Mouse (Mus musculus): ENCODE results near the gene Adam8.

The Adam8 gene

DNA sequence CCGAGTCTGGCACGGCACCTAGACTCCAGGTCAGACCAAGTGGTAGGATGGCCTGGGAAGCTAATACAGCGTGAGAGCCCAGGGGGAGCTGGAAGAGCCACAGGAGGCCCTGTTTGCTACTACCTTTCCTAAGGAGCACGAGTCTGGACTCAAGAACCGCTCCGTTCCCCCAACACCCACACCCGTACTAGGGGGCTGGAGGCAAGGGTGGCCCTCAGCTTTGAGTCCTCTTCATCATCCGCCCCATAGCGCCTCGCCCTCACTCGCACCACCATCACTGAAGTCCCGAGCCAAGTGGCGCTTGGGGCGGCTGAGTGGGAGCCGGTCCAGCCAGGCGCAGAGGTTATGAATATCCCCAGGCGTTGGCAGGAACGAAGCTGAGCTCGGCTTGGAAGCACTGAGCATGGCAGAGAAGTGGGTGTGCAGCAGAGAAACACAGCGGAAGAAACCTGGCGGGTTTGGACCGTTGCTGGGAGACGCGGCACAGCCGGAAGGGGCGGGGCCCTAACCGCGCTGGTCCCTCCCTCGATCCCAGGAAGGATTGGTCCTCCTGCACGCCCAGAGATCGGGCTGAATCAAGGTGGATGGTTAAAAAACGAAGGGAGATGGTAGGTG, 14.0 kb downstream of the Adam8 start, which contains the start of gene 6430531B16Rik:
Gene 6430531B16Rik, minus strand, starts transcription at position 478 of the 615 bp plus-strand sequence.
- peak; percentile 87 for DNase-seq

DNA sequence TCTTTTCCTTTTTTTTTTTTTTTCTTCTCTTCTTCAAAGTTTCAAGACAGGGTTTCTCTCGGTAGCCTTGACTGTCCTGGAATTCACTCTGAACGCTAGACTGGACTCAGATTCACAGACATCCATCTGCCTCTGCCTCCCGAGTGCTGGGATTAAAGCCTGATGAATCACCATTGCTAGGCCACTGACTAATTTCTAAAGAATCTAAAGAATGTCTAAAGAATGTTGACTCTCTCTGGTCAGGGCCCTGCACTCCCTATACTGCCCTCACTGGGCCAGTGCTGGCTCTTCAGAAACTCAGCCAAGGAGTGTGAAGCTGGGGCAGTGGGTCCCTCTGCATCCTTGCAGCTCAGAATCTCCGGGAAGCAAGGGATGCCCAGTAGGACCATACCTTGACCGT, 16.9 kb downstream of the Adam8 start:
- DNase-seq: no peak

DNA sequence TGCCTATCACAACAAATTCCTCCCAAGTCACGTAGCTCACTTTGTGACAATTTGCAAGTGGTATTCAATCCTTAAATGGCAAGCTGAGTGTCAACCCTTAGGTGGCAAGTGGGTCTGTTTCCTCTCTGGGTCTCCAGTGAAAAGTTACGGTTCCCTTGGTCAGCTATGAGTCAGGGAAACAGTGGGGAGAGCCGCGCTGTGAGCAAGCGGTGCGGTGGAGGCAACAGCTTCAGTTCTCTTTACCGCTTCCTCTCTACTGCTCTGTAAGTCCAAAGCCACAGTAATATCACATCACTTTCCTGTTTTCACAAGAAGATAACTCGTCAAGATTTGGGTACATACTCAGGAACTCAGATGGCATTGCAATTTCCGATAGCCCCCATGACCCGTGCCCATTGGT, 18.1 kb downstream of the Adam8 start:
- no peak for DNase-seq

DNA sequence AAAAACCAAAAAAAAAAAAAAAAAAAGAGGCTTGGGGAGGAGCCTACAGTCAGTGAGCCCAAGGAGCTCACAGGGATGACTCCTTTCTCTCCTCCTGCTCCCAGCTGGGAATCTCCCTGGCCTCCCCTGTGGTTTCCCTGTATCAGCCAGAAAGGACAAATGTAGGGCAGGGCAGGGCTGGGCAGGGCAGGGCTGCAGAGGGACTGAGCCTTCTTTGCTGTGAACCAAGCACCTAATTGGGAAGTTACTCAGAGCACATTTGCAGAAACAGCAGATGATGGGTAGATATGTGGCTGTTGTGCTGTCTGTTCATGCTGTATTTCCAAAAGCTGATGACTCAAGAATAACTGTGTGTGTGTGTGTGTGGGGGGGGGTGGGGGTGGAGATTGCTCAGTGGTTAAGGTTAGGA, 19.4 kb downstream of the Adam8 start:
- no peak for DNase-seq

DNA sequence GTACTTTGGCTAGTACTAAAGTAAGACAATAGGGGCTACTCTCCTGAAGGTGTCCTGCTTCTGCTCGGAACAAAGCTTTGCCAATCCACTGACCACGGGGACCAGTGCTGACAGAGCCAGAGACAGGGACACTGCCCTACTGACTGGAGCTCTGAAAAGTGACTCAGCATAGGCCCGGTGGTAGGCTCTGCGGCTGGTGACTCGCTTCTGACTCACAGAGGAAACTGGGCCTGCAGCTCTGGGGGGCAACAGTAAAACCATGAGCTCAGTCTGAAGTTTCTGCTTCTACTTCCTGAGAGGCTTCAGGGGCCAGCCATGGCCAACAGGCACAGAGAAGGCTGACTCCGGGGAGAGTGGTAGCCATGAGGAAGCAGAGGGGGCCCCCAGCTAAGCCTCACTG, 20.9 kb downstream of the Adam8 start:
- DNase-seq: no peak

DNA sequence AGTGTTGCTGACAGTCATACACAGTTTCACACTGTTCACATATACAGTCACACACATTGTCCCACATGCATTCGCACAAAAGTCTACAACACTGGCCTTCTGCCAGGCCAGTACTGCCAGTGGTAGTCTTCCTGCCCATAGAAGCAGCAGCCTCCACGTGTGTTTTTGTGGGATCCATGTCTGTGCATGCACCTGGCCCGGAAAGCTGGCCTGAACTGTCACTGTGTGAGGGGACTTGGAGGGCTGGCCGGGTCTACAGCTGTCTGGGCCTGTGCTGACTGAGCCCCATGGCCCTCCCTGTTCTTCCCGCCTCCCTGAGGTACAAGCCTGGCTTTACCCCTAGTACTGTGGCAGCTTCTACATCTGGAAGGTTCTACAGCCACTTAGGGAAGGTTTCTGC, 21.4 kb downstream of the Adam8 start:
- DNase-seq: no peak

DNA sequence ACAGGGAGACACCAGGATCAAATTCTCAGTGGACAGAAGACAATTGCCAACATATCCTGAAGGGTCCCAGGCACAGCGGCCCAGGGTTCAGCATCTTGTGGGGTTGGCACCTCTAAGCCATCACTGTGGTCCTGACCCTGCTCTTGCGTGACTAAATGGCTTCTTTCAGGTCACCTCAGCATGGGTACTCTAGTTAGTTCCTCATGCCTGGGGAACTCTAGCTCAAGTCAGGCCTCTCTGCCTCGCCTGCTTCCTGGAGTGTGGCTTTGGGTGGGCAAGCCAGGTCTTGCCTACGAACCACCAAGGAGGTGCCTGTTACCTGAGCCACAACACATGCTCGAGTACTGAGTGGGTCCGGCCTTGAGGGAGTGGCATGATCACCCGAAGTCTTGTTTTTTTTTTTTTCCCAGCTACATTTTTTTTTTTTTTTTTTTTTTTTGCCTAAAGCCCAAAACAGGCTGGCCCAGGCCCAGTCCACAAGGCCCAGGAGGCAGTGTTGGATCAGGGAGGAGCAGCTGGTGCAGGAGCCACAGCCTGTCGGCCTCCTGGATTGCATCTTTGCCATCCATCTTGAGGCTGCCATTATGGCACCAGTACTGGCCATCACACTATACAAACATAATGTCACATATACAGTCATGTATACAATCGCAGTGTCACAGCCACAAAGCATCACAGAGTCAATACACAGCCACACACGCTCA, 22.0 kb downstream of the Adam8 start:
- DNase-seq: no peak

DNA sequence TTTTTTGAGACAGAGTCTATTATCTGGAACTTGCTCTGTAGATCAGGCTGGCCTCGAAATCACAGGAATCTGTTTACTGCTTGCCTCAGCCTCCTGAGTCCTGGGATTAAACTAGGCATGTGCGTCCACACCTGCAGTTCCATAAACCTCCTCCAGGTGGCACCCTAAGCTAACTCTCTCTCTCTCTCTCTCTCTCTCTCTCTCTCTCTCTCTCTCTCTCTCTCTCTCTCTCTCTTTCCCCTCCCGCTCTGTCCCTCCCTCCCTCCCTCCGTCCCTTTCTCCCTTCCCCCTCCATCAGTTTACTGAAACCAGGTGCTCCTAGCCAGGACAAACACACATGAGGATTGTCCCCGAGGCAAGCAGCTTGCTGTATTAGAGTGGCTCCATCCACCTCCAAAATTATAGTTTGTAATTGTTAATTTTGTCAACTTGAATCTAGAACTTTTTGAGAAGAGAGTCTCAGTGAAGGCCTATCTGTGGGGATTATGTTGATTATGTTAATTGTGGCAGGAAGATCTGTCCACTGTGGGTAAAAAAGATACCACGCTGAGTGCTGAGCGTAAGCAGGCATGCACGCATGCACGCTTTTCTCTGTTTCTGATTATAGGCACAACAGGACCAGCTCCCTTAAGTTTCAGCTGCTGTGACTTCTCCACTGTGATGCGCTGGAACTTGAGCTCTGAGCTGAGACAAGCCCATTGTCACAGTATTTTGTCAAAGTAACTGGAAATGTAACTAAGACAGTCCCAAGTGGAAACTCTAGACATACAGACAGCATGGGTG, 22.8 kb downstream of the Adam8 start:
- DNase-seq: peak; percentile 92

DNA sequence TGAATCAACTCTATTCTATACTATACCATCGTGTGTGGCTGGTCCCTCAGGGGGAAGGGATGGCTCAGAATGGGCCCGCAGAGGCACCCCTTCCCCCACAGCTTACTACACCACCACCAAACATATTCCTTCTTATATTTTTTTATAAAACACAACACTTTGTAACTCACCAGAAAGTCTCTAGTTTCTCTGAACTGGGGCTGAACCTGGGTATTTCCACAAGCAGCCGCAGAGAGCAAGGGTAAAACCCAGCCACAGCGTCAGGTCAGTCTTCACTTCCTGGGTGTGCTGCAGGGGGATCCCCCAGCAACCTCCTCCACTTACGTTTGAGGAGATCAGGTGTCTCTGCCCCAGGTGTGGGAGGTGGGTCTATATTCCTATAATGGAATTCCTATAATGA, 23.9 kb downstream of the Adam8 start:
- DNase-seq: no peak

DNA sequence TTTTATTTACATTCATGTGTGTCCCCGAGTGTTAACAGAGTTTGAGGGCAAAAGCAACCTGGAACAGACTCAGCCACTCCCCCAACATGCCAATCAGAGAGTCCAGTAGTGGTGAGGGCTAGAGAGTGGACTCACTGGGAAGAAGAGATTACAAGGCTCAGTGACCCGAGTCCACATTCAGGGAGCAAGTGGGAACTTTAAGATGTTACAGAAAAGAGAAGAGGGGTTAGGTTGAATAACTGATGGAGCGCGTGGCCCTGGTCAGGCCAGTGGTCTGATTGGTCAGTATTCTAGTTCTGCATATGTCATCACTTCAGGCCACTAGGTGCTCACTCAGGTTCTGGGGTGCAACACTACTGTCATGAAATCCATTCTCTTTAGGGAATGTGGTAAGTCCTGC, 25.2 kb downstream of the Adam8 start:
- no peak for DNase-seq

DNA sequence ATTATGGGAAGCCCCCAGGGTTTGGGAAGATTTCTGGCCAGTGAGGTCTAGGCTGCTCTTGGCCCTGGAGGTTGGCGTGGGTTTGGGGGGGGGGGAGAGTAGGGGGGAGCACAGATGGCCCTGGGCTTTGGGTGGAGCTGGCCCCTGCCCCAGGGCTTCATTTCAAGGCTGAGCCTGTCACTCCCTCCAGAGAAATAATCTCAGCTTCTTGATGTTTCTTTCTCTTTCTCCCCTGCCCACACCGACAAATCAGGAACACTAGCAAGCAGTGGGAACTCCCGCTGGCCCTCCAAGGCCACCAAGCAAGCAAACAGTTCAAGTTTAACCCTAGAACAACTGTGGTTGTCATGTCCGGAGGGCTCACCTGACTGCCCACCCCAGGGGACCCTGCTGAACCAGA, 28.5 kb downstream of the Adam8 start:
- no peak for DNase-seq

DNA sequence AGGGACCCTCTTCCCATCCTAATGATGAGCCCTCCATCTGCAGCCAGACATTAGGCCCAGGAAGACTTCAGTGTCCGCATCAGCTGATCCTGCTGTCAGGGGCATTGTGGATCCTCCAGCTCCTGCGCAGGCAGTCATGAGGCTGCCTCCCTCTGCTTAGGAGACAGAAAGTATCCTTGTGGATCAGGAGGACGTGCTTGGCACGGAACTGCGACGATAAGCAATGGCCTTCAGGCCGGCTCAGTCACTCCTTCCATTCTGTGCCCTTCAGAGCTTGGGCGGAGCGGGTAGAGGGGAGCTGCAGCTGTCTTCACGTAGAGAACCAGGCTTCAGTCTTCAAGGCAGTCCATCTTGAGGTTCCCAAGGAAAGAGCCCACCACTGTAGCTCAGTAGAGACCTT, 31.2 kb downstream of the Adam8 start:
- no peak for DNase-seq

DNA sequence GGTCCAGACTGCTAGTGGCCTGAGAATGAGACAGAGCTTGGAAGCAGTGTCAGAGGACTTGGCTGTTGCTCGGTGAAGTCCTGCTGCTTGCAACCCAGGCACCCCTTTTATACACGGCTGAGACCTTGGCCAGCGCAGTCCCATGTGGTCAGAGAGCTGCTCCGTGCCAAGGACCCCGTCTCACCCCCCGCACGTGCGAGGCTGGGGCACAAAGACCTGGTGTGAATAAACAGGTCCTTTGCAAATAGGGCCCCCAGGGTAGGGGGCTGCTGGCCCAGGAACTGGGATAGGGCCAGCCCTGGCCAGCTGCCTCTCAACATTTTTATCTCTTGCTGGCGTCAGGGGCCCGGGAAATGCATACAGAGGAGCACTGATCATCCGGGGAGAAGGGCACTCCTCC, 34.4 kb downstream of the Adam8 start:
- DNase-seq: no peak

DNA sequence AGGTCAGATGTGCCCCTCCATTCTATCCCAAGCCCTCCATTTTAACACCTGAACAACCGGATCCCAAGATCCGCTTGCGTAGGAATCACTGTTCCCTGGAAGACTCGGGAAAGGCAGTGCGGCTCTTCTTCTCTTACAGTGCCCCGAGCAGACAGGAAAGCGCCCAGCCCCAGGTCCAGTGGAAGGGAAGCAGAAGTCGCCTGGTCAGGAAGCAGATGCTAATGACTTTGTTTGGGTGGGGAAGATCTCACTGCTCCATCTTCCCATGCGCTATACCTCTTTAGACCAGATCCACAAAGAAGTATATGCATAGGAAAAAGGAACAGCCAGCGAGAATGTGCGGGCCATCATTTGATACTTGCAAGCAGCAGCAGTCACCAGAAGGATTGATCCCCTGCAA, 34.9 kb downstream of the Adam8 start:
- peak; percentile 48 for DNase-seq

DNA sequence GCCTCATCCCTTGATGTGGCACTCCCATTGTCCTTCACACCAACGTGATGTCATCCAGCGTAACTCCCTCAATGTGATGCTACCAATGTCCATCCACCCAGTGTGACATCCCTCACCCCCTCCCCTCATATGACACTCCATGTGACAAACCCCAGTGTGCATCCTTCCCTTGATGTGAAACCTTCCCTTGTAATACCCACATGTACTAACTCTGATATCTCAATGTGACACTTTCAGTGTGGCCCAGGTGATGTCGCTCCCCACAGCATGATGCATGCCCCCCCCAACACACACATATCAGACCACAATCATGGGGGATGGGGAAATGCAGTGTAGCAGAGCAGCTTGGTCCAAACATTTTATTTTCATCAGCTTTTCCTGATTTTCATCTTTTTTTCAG, 35.7 kb downstream of the Adam8 start:
- DNase-seq: no peak

DNA sequence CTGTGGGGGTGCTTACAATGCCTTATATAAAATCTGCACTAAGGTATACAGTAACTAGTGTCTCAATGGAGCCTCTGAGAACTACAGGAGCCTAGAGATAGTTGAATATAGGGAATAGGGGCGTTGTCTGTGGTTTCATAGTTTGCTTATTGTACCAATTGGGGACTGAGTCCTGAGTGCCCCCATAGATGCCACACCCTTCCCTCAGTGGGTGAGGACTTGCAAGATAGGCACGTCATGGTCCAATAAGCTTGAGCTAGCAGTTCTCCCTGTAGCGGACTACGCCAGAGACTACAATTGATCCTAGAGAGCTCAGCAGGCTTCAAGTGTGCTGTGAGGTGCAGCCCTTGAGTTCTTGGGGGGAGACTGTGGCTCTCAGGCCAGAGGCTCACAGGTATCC, 36.9 kb downstream of the Adam8 start:
- no peak for DNase-seq

DNA sequence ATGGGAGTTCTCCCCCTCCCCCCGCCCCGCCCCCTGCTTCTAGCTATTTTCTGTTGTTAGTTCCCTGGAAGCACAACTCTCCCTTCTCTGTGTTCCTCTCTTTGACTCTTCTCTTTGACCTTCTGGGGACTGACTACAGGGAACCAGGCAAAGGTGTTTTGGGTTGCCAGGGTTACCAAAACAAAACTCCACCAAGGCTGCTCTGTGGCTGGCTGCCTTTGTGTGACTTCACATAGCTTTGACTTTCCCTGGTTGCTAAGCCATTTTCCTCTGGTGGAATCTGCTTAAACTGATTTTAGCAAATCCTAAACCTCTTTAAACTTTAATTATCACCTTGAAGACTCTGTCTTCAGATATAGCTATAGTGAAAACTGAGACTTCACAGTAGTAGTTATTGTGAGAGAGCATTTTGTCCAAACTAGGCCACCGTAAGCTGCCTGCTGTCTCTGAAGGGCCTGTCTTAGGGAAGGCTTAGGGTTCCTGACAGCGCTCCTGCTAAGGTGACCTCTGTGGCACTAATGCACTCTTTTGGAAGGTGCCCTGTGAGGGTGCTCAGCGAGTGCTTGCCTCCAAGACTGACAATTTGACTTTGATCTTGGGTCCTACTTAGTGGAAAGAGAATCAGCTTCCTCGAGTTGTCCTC, 40.2 kb downstream of the Adam8 start:
- no peak for DNase-seq

DNA sequence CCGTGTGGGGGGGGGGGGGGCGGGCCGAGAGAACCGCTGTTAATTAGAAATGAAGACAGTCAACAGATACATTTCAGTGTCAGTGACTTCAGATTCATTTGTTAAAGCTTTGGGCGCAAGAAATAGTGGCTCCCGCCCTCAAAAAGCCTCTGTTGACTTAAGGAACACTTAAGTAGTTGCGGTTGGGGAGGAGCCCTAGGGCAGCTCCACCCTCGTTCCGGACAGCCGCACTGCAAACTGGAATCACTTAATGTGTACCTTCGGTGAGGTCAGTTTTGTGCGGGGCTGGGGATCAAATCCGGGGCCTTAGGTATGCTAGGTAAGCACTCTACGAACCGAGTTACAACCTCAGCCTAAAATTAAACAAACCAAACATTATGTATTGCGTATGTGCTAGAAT, 41.3 kb downstream of the Adam8 start:
- peak; percentile 44 for DNase-seq

DNA sequence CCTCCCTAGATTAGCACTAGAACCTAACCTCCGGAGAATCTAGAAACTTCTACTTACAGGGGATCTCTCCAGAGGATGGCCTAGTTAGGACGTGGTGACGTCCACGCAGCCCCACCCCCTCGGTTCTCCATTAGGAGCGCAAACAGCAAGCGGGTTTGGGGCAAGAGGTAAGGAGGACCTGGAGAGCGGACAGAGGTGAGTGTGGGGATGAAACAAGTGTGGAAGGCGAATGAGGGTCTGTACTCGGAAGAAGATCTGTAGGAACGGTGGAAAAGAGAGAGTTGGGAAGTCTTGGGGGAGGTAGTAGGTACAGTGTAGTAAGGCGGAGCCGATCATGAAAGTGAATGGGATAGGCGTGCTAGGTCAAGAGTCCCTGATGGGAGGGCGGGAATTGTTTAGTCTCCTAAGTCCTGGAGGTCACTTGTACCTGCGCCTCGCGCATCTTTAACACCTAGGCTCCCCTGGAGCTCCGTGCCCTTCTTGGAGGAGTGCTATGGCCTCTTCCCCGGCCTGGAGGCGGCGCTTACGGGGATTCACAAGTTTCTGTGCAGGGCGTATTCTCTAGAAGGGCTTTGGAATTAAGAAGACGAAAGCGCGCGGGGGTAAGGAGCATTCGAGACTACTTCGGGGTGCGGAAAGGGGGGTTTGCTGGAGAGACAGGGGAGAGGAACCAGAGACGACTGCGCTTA, 41.9 kb downstream of the Adam8 start:
- peak; percentile 67 for DNase-seq

DNA sequence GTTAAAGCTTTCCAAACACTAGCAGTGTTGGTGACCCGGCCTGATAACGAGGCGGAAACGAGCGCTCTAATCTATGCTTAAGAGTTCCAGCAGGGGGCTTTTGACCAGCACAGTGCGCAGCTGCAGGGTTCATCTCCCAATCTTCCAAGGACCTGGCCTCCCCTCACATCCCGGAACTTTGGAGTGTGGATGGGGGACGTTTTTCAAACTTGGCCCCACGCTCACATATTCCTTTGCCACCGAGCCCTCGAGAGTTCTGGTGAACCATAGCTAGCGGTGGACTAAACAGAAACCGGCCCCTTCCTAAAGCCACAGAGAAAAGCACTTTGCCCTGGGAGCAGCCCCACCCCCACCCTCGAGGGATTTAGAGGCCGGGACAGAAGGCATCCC, 42.5 kb downstream of the Adam8 start:
- peak; percentile 75 for DNase-seq

DNA sequence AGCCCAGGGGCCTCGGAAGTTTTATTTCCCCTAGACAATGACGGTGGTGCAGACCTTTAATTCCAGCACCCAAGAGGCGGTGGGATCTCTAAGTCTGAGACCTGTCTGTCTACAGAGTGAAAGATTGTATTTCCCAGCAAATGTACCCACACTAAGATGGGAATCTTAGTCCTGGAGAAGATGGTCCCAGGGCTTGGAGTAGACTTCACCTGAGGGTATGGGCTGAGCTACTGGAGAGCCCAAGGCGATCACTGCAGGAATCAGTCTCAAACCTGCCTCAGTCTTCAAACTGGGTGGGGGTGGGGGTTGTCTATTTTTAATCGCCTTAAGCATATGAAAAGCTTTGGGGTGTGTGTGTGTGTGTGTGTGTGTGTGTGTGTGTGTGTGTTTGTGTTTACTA, 46.3 kb downstream of the Adam8 start:
- no peak for DNase-seq

DNA sequence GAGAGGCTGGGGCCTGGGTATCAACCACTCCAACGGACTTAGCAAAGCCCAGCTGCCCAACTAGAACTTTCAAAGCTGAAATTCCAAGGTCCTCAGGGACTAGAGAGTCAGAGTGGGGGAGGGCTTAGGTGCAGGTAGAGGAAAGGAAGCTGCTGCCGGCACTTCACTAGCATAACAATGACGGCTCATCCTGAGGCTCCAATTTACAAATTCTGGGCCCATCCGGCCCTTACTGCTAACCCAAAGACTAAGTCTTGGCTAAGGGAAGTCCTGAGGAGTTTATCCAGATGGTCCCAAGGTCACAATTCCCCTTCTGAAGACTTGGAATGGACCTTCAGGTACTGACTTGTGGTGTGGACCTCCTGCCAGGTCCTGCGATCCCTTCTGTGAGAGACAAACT, 46.8 kb downstream of the Adam8 start:
- DNase-seq: no peak

All from kidney, postnatal 10 days (tissue).